Mouse (Mus musculus): ENCODE data around the gene Vwce. TPM values are rescaled to one million over a fixed set of nuclear protein-coding genes. Genes with fewer than 3 reads are reported as not detected.

Gene Vwce
- 1 to 10 TPM; 1.2 to 1.7 TPM for total RNA-seq (2023)

GRCm38 (mm10) chr19:10634106-10634871 is at the start of gene Vwce:
Gene Vwce, plus strand, starts transcription at chr19:10634213.

GRCm38 (mm10) chr19:10605293-10605900 is 28.6 kb upstream of the Vwce start, which contains the start of the genes Ddb1 and Tkfc:
Gene Ddb1, plus strand, starts transcription at chr19:10605327.
Gene Tkfc, minus strand, starts transcription at chr19:10605654.

GRCm38 (mm10) chr19:10677915-10678771 is 44.1 kb downstream of the Vwce start, which contains the start of gene Pga5:
Gene Pga5, minus strand, starts transcription at chr19:10678071.

GRCm38 (mm10) chr19:10688537-10689352 is 54.7 kb downstream of the Vwce start, which contains the start of gene Vps37c:
Gene Vps37c, plus strand, starts transcription at chr19:10688735.

Other genes starting within 250 kb of the Vwce start
- gene Syt7, start 245.1 kb upstream of the Vwce start, total RNA-seq (2023) = not detected
- gene Lrrc10b, start 176.7 kb upstream of the Vwce start, total RNA-seq (2023) = under 1 TPM; 0.41 to 0.77 TPM
- 1 to 10 TPM; 2.7 to 4.8 TPM for gene Ppp1r32, start 151.3 kb upstream of the Vwce start, total RNA-seq (2023)
- 100 to 1,000 TPM; 170 to 172 TPM for gene Cpsf7, start 108.9 kb upstream of the Vwce start, total RNA-seq (2023)
- gene Sdhaf2, start 108.1 kb upstream of the Vwce start, total RNA-seq (2023) = 10 to 100 TPM; 72.5 to 75.8 TPM
- 10 to 100 TPM in 1 of 2 experiments, 1 to 10 TPM in 1; 9.9 to 10.0 TPM for gene Tmem216, start 78.0 kb upstream of the Vwce start, total RNA-seq (2023)
- 100 to 1,000 TPM; 218 to 256 TPM for gene Cyb561a3, start 57.0 kb upstream of the Vwce start, total RNA-seq (2023)
- 10 to 100 TPM in 1 of 2 experiments, 1 to 10 TPM in 1; 9.7 to 11.2 TPM for gene Tmem138, start 56.9 kb upstream of the Vwce start, total RNA-seq (2023)
- 100 to 1,000 TPM; 193 to 207 TPM for gene Ddb1, start 28.9 kb upstream of the Vwce start, total RNA-seq (2023)
- gene Tkfc, start 28.6 kb upstream of the Vwce start, total RNA-seq (2023) = 1 to 10 TPM; 4.3 to 4.4 TPM
- gene Pga5, start 43.9 kb downstream of the Vwce start, total RNA-seq (2023) = not detected
- 10 to 100 TPM; 19.0 to 20.5 TPM for gene Vps37c, start 54.5 kb downstream of the Vwce start, total RNA-seq (2023)
- gene Cd5, start 104.8 kb downstream of the Vwce start, total RNA-seq (2023) = 1 to 10 TPM; 1.8 to 1.9 TPM
- gene Cd6, start 195.8 kb downstream of the Vwce start, total RNA-seq (2023) = 1 to 10 TPM in 1 of 2 experiments, not detected in 1; 1.2 TPM
- gene Slc15a3, start 205.5 kb downstream of the Vwce start, total RNA-seq (2023) = 10 to 100 TPM; 27.5 to 29.0 TPM
- gene Tmem132a, start 235.7 kb downstream of the Vwce start, total RNA-seq (2023) = under 1 TPM in 1 of 2 experiments, not detected in 1; 0.65 TPM
- 10 to 100 TPM; 26.1 to 30.0 TPM for gene Tmem109, start 247.8 kb downstream of the Vwce start, total RNA-seq (2023)

All from B cell, adult 67 days (primary cell).